Mouse (Mus musculus) layer of hippocampus, adult 2 months (tissue): ENCODE results near the gene Mapk8. TPM values are rescaled to one million over a fixed set of nuclear protein-coding genes. Genes with fewer than 3 reads are reported as not detected.

Experiments
- DNase-seq, 2 experiments: peaks; one replicate each; pipeline ENCODE4 v3.0.0; 2022; ENCODE audit warnings: low spot score in 2 of 2
- H3K27ac ChIP-seq: fragments of 200-600 bp; 2 replicates; pipeline ENCODE4 v1.8.1; 2022
- H3K4me3 ChIP-seq: fragments of 200-600 bp; 2 replicates; pipeline ENCODE4 v1.8.1; 2022; ENCODE audit warnings: mild to moderate bottlenecking
- CTCF ChIP-seq: fragments of 200-600 bp; conservative IDR thresholded peaks from 2 replicates; pipeline ENCODE4 v1.8.1; 2022; ENCODE audit warnings: antibody characterized with exemption, mild to moderate bottlenecking, moderate library complexity
- total RNA-seq, 2 experiments: library from RNA; stranded (reverse); gene quantifications; 2 replicates each; pipeline ENCODE4 v1.2.3; 2021

Gene Mapk8
- total RNA-seq, 2 experiments from 2014 or later = 76.9 to 80.6 TPM

DNA sequence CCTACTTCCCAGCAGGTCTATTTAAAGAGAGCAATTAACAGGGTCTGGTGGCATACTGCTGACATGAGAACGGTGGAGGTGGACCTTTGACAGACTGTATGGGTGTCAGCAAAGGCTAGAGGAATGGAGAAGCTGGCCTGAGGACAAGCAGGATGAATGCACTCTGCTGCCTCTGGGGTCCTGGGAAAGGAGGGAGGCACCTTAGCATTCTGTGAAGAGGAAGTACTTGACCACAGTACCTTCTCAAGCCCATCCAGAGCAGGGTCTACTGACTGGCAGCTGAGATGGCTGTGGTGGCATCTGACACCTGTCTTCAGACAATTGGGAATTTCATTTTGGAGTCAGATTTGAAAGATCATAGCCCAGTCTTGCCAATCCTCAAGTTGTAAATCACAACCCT is 73.7 kb downstream of the Mapk8 start:
- Histone ChIP-seq H3K4me3 (no peak overlapping the region), H3K27ac (no peak overlapping the region)
- no peak for DNase-seq
- TF ChIP-seq CTCF = no peak

DNA sequence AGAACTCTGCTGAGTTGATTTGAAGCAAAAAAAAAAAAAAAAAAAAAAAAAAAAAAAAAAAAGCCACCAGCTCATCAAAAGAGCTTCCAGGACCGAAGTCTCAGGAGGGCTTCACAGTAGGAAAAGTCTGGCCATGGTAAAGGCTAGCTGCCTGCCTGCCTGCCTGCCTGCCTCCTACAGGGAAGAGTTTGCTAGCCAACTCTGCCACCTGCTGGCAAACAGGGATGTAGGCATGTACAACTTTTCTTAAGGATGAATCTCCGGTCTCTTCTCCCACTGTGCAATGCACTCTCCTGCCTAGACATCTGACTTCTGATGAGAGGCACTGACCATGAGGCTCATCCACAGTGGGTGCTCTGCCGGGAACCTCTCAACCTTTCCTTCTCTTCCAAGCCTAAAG is 75.7 kb downstream of the Mapk8 start:
- DNase-seq = peak; percentile 66 to 75
- H3K27ac ChIP-seq = no peak overlapping the region
- H3K4me3 ChIP-seq = no peak overlapping the region
- peak; percentile 84 for TF ChIP-seq CTCF

DNA sequence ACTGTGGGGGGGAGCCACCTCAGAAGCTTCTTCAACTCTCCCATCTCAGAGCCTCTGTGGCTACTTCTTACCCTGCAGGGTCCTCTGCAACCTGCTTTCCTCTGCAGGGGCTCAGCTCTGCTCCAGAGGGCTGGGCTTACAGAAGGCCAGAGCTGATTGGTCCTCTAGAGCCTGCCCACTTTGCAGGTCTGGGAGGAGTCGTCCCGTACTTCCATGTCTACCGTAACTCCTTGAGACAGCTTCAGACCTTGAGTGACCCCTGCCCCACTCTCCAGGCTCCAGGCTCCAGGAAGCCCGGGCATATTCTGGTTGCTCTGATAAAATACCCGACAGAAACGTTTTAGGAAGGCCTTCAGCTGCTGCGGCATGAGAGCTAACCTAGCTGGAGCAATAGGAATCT is 76.9 kb downstream of the Mapk8 start:
- no peak overlapping the region for H3K27ac ChIP-seq
- no peak for TF ChIP-seq CTCF
- no peak overlapping the region for H3K4me3 ChIP-seq
- DNase-seq = no peak

DNA sequence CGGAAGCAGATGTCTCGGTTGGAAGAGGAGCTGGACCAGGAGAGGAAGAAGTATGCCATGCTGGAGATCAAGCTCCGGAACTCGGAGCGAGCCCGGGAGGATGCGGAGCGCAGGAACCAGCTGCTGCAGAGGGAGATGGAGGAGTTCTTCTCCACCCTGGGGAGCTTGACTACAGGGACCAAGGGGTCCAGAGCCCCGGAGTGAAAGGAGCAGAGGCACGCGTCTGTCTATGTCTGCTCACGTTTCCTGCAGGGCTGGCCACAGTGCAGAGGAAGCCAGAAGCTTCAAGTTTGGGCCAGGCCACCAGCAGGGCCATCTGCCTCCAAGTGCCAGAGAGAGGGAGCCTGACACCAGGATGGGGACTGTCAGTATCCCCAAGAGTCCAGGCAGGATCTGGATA is 77.6 kb downstream of the Mapk8 start:
- Histone ChIP-seq H3K27ac (no peak overlapping the region), H3K4me3 (no peak overlapping the region)
- DNase-seq = no peak
- no peak for TF ChIP-seq CTCF

- TF ChIP-seq CTCF = no peak
- Histone ChIP-seq H3K27ac (no peak overlapping the region), H3K4me3 (no peak overlapping the region)
- no peak for DNase-seq
Measured at GRCm38 (mm10) chr14:33366891-33367777, 79.8 kb downstream of the Mapk8 start.

DNA sequence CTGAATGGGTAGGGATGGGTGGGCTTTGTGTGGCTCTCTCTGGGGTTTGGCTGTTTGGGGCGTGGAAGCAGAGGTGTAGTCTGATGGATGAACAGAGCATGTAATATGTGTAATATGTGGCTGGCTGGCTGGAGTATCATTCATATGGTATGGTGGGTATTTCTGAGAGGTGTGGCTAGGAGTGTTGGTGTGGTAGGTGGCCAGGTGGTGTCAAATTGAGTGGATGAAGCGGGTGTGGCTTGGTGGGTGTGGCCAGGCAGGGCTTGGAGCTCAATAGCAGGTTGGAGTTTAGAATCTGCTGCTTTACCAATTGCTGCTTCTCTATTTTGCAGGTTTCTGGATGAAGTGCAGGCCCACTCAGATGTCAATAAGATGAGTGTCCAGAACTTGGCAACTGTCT is 82.9 kb downstream of the Mapk8 start:
- no peak for TF ChIP-seq CTCF
- H3K4me3 ChIP-seq = no peak overlapping the region
- H3K27ac ChIP-seq = no peak overlapping the region
- no peak for DNase-seq

DNA sequence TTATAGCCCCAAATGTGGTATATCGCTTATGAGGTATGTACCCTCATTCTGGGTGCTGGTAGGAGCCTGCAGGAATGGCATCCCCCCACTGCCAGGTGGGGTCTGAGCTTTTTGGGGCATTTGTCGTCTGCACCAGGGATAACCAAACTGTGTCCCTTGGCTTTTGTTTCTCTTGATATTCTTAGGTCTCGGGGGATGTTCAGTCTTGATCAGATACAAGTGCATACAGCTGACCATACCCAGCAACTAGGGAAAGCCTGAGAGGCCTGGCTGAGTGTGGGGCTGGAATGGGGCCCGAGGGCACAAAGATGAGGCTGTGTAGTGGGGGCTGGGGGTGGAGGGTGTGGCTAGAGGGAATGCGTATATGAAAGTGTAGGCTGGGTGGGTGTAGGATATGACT is 83.3 kb downstream of the Mapk8 start:
- DNase-seq = no peak
- H3K4me3 ChIP-seq = no peak overlapping the region
- no peak for TF ChIP-seq CTCF
- no peak overlapping the region for H3K27ac ChIP-seq

DNA sequence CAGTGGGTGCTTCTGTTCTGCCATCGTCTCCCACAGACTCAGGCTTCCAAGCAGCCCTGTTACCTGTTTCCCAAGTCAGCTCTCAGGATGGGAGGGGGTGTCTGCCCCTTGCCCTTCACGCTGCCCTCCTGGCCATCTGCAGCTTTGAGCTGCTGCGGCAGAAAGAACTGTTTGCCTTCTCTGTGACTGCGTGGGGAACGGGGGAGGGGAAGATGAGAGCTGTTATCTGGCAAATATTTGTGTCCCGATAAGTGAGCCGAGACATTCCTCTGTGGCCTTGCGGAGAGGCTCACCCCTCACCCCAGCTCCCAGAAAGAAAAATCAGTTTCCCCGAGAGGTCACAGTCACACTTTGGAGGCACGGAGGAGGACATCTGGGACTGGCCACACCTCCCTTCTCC is 84.2 kb downstream of the Mapk8 start:
- DNase-seq = no peak
- no peak overlapping the region for H3K4me3 ChIP-seq
- no peak for TF ChIP-seq CTCF
- H3K27ac ChIP-seq = no peak overlapping the region

- Histone ChIP-seq H3K27ac (no peak overlapping the region), H3K4me3 (no peak overlapping the region)
- no peak for TF ChIP-seq CTCF
- DNase-seq = no peak
Measured at GRCm38 (mm10) chr14:33362122-33362521, 84.8 kb downstream of the Mapk8 start.

- Histone ChIP-seq H3K4me3 (no peak overlapping the region), H3K27ac (no peak overlapping the region)
- DNase-seq = no peak
- TF ChIP-seq CTCF = no peak
Measured at GRCm38 (mm10) chr14:33361546-33361945, 85.4 kb downstream of the Mapk8 start.

DNA sequence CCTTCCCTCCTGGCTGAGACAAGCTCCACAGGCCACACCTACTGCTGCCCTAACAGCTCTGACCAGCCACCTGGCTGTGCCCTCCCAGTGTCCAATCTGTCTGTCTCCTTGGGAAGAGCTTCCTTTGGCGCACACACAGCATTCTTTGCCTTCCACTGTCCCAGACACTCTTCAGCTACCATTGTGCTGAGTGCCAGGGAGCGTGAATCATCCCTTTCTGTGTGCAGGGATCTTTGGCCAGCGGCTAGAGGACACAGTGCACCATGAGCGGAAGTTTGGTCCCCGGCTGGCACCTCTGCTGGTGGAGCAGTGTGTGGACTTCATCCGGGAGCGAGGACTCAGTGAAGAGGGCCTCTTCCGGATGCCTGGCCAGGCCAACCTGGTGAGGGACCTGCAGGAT is 88.1 kb downstream of the Mapk8 start:
- Histone ChIP-seq H3K27ac (no peak overlapping the region), H3K4me3 (no peak overlapping the region)
- TF ChIP-seq CTCF = no peak
- DNase-seq = no peak

DNA sequence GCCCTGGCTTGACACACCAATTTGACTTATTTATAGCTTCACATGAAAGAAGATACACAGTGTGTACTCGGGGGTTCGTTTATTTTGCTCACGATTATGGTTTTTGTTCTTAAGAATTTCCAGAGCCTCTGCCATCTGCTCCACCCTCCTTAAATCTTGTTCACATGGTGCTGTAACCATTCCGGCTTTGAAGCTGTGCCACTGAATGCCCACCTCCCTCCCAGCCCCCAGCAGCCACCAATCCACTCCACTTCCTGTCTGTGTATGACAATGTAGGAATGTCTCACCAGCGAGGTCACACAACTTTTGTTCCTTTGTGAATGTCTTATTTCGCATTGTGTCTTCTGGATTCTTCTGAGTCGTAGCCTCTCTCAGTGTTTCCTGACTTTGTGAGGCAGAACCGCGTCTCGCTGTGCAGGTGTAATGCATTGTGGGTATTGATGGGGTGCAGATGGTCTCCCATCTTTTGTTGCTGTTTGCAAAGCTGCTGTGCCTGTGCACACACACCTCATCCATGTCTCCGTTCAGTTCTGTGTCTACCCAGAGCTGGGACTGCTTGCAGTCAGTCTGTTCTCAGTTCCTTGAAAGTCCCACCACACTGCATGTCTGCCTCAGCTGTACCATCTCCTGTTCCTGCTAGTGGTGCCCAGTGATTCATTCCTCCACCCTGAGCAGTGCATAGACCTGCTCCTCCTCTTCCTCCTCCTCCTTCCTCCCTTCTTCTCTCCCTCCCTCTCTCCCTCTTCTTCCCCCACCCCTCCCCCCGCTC is 89.2 kb downstream of the Mapk8 start:
- DNase-seq = no peak
- H3K27ac ChIP-seq = no peak overlapping the region
- TF ChIP-seq CTCF = no peak

DNA sequence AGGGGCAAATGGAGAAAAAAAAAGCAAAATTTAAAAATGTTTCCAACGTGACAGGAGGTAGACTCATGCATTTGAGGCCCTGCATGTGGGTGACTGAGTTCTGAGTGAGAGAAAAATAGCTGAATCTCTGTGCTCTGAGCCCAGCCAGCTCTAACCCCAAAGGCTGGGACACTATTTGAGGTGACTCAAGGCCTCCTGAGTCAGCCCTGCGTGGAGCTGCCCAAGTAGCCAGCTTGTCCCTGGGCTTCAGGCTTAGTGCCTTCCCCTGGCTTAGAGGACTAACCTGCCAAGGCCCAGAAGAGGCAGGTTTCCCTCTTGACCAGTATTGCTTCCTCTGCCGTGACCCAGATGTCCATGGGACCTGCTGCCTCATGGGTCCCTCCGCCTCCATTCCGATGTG is 91.7 kb downstream of the Mapk8 start:
- no peak overlapping the region for H3K4me3 ChIP-seq
- H3K27ac ChIP-seq = no peak overlapping the region
- TF ChIP-seq CTCF = no peak
- DNase-seq = no peak

More for the DNA sequence above, 89.2 kb downstream of the Mapk8 start:
- no peak overlapping the region for H3K4me3 ChIP-seq
